Mouse (Mus musculus) embryo, embryonic 10 days (tissue): ENCODE measurements around the gene Cbfa2t2.

ENCODE experiments used
- DNase-seq: peaks from one replicate; pipeline ENCODE4 v3.0.0-alpha.2; 2015; ENCODE audit warnings: low spot score

The Cbfa2t2 gene

DNA sequence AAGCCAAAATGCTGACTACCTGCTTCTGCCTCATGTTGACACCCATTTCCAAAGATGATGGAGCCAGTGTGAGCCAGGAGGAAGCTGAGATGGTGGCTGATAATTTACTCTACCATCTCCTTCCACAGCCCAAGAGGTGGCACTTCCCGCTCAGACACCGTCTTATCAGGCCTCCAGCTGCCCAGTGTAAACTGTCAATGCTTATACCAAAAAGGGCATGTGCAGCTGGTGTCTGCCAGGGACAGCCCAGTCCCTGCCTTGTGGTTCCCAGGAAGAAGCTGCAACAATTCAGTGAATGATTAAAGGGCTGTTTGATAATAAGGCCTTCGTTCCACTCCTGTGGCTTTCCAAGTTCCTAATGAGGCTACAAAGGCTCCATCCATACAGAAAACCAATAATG, 102.4 kb downstream of the Cbfa2t2 start:
- no peak for DNase-seq

DNA sequence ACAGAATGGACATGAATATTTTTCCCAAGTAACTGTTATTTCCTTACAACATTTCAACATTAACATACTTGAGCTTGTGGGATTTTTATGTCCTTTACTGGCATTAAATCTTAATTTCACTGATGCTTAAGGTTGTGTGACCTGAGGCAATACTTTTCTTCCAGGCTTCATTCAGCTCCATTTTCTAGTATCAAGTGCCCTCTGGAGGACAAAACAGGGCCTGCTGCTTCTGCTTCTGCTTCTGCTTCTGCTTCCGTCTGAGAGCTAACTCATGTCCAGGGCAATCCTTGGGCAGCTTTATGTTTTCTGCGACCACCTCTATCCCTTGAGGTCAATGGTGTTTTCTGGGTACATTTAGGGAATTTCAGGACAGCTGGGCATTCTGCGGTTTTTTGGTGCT, 103.4 kb downstream of the Cbfa2t2 start:
- DNase-seq = peak; percentile 33

DNA sequence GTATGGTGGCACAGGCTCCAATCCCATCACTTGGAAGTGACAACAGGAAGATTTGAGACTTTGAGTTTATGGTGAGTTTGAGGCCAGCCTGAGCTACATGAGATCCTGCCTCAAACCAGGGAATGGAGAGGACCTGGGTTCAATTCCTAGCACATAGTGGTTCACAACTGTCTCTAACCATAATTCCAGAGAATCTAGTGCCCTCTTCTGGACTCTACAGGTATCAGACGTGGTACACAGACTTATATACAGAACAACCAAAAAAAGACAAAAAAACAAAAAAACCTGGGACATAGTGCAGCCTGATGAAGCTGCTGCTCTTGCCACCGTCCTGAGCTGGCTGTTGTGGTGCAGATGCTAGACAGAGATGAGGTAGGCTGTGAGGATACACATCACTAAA, 105.3 kb downstream of the Cbfa2t2 start:
- DNase-seq = no peak

DNA sequence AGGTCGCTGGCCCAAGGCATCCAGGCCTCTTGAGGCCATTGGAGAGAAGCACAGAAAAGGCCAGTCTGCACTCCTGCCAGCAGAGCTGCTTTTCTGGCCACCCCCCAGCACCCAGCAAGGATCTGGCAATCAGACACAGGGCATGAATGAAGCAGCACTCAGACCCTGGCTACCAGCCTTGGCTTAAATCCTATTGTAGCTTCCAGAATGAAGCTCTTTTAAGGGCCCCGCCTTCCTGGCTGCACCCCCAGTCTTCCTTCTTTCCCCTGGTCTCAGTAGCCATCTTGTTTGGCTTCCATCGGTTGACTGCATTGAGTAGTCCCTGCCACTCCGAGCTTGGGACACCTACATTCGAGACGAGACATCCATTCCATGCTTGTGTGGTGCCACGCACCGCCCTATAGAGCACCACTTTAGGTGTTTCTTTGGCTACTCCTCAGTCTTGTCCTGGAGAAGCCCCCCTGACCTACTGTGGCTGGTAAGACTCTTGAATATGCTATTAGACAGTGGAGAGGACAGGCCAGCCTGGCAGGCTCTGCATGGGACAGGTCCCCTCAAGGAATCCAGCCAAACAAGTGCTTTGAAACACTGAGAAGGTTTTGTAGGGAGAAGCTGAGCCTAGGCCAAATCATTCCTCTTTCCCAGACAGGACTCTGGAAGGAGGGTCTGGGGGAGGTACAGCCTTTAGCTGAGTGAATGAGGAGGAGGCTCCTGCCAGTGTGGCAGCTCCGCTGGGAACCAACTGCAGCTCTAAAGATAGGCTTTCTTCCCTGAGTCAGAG, 107.5 kb downstream of the Cbfa2t2 start:
- no peak for DNase-seq

DNA sequence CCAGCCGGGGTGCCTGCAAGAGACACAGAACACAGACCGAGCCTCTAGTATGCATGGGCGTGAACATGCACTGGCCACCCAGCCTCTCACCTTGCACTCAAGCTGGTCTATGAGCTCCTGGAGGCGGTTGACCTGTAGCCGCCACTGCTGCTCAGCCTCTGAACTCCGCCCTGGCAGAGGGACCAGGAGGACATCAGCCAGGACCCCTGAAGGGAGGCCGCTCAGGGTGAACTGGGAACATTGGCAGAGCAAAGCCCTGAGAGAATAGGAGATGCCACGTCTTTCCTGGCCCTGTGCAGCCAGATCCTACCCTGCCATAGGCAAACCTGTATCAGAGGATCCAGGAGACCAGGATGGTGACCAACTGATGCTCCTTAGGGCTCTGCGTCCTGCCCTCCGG, 110.4 kb downstream of the Cbfa2t2 start, which contains the start of gene 1700003F12Rik:
1700003F12Rik (plus strand) TSS at position 375 of the 400 bp plus-strand sequence.
- no peak for DNase-seq

DNA sequence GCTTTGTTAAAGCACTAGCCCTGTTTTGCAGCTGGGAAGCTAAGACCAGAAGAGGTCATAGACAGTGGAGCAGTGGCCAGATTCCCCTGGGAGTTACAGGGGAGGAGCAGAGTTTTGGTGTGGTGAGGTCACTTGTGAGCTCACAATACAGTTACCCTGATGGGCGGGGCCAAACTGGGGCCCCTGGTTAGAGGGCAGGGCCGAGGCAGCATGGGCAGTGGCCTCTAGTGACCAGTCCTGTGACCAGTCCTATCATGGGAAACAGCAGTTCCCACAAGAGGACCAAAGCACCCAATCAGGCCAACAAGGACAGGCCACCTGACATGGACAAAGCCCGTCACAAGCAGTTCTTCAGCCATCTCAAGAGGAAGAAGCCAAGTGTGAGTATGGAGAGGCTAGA, 112.4 kb downstream of the Cbfa2t2 start:
- peak; percentile 40 for DNase-seq

DNA sequence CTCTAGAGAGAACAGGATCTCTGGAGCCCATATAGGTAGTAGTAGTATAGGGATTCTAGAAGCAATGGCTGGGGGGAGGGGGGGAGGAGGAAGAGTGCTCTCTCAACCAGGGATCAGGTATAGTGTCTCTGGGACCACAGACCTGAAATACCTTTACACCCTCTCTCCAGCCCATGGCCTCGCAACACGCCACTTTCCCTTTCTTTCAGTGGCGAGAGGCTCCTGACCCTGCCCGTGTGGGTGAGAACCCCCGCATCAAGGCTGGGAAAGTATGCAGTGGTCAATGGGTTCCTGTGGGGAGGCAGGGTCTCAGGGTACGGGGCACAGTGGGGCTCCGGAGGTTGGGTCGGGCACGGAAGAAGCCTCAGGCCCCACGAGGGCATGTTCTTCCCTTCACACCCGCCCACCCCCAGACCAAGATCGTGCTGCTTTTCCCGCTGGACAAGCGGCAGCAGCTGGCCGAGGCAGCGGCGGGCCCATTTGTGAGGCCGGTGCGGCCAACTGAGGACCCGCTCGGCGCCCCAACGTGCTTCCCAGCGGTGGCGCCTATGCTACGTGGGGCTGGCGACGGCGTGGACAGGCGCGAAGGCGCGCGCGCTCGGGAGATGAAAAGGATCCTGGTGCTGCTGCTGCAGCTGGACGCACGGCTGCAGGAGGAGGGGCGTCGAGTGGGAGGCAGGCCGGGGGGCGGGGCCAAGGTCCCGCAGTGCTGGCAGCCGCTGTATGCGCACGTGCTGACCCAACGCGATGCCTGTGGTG, 113.0 kb downstream of the Cbfa2t2 start:
- peak; percentile 86 for DNase-seq

DNA sequence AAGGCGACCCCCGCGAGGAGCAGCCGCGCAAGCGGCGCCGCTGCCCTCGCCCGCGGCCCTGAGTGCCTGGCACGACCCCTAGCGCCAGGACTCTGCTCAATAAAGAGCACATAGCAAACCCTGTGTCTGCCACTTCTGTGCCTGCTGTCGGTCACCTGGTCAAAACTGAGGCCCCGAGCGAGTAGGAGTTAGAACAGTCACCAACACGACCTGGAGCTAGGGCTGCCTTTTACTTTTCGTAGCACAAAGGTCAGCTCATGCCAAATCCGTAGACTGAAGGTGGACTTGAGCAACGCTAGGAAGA, 113.6 kb downstream of the Cbfa2t2 start:
- no peak for DNase-seq

DNA sequence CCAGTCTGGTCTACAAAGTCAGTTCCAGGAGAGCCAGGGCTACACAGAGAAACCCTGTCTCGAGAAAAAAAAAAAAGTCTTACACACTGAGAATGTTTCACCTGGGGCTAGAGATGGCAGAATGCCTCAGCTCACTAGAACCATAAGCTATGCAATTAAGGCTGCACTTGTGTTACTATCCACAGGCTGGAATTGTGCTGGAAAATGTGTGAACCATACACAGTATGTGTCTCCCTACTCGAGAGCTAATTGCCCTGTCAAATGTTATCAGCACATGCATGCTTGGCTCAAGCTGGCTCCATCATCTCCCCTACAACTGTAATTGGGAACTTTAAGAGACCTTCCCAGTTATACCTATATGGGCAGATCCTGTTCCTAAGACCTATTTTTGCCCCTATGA, 114.7 kb downstream of the Cbfa2t2 start:
- no peak for DNase-seq

DNA sequence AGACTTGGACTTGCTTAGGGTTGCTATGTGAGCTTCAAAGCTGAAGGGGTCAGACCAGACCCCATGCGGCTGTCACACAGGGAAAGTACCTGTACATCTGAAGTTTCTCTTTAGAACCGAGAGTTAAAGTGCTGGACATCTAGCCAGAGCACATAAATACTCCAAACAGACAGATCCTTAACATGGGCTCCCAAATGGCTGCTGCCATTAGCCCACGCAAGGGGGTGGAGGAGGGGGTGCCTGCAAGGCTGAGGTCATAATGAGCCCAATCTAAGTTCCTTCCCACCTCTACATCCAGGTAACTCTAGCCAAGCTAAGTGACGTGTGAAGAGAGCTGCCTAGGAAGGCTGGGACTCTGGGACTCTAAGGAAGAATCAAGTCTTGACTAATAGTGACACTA, 115.2 kb downstream of the Cbfa2t2 start, which contains the start of gene Actl10:
Actl10 (plus strand) TSS at position 301 of the 400 bp plus-strand sequence.
- DNase-seq = no peak

DNA sequence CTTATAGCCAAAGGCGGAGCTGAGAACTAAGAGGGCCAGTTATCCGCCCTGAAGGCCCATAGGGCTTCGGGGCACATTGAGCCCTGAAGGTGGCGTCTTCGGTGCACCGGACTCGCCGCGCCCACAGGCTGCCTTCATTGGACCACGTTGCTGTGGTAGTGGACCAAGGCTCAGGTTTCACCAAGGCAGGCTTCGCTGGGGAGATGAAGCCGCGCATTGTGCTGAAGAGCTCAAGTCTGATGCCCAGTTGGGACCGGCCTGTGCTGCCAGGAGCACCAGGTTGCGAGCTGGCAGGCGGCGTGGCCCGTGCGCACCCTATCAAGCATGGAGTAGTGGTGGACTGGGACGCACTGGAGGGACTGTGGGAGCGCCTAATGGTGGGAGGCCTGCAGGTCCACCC, 115.6 kb downstream of the Cbfa2t2 start:
- peak; percentile 68 for DNase-seq

DNA sequence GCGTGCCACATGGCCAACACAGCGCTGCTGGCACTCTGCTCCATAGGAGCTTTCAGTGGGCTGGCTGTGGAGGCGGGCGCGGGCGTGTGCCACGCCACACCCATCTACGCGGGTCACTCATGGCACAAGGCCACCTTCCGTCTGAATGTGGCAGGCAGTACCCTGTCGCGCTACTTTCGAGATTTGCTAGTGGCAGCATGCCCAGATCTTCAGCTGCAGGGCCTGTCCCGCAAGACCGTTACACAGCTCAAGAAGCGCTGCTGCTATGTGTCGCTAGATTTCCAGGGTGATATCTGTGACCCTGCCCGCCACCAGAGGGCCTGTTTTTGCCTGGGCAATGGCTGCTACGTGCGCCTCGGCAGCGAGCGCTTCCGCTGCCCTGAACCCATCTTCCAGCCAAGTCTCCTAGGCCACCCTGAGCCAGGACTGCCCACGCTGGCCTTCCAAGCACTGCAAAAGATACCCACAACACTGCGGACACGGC, 116.2 kb downstream of the Cbfa2t2 start:
- DNase-seq = peak; percentile 82

DNA sequence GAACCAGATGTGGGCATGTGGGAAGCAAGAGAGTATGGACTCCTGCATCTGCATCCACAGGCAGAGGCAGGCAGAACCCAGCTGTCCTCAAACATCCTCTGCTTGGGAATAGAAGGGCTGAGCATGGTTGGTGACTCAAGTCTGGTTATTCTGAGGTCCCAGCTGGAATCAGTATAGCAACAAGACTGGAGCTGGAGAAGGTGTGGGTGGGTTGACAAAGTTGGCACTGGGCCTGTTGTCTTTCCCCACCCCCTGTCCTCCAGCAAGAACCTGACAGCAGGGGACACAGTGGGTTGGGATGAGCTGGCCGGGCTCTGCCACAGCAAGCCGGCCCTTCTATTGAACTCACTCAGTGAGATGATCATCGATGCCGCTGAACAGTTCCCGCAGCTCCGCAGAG, 119.0 kb downstream of the Cbfa2t2 start:
- no peak for DNase-seq

DNA sequence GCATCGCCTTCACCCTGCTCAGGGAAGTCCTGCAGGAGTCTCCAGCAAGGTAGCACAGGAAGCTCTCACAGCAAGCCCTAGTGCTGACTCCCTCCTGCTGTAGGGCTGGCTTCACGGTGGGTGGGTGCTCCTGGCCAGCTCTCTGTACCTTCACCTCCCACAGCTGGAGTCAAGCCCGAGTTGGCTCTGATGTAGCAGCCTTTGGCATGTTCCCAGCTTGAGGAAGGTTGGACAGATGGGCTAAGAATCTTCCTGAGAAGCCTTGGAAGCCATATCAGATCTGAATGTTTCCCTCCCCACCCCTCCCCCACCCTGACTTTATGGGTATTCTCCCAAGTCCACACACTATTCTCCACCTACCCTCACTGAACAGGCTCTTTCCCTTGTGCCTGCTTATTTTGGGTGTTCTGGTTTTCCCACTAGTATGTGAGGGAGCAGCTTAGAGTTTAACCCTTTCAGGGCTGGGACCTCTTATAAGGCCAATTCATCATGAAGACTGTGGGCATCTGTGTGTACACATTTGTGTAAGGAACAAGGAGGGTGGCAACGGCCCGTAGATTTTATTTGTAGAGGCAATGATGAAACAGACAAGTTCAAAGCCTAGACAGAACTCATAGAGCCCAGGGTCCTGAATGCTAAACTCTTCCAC, 121.0 kb downstream of the Cbfa2t2 start:
- no peak for DNase-seq

DNA sequence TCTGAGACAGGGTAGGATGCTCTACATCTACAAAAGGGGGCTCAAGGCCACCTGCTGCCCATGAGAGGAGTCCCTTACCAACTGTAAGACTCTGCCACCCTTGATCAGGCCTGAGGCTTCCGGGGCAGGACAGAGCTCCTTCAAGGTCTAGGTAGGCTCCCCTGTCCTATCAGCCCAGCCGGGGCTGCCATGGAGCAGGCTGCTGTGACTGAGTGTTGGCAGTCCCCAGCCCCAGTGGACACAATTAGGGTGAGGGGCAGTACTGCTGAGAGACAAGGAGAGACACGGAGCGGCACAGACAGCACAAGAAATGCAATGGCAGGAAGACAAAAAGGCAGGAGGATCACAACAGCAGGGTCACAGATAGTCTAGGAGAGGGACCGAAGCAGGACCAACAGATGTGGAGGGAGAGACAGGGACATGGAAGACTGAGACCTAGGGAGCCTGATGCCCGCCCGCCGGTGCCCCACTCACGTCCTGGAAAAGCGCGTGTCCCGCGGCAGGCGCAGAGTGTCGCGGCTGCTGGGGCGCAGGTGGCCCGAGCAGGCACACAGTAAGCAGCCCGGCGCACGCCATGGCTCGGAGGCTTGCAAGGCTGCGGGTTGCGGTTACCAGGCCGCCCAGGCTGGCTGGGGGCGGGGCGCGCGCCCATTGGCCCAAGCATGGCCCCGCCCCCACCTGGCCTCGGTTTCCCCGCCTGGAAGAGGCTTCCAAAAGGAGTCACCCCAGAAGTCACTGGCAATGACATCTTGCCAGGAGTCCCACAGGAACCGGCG, 122.2 kb downstream of the Cbfa2t2 start, which contains the start of gene Necab3:
Necab3 (minus strand) TSS at position 627 of the 776 bp plus-strand sequence.
- peak; percentile 60 for DNase-seq

DNA sequence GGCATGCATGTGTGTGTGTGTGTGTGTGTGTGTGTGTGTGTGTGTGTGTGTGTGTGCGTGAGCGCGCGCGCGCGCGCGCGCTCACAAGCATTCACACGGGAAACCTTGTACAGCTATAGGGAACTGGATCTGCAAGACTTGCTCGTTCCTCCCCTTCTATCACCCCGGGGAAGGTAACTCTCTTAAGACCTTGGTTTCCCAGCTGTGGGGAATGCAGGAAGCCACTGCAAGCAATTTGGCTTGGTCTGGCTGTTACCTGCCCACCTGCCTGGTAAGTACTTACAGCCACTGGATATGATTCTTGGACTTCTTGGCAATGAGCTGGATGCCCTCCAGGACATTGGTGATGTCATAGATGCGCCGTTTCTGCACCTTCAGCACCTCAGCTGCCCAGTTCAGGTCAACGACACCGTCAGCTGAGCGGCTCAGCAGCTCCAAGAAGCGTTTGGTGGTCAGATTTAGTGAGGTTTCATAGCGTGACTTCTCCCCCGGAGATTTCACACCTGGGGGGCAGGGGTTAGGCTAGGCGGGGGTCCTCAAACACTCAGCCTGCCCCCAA, 127.4 kb downstream of the Cbfa2t2 start:
- DNase-seq = no peak

DNA sequence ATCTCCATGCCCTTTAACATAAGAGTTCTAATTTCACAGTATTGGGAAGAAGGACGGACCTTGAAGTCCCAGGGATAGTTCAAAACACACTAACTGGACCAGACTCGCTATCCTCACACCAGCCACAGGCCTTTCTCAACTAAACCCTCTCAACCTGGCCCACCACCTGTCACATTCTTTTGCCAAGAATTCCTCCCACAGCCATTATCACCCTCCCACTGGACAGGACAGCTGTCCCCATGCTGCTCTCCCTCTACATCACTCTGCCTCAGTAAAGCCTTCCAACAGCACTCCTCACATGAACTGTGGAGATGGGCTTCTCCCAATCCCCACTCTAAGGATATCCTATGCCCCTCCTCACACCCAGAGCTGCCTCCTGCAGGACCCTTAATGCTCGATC, 129.3 kb downstream of the Cbfa2t2 start:
- no peak for DNase-seq

DNA sequence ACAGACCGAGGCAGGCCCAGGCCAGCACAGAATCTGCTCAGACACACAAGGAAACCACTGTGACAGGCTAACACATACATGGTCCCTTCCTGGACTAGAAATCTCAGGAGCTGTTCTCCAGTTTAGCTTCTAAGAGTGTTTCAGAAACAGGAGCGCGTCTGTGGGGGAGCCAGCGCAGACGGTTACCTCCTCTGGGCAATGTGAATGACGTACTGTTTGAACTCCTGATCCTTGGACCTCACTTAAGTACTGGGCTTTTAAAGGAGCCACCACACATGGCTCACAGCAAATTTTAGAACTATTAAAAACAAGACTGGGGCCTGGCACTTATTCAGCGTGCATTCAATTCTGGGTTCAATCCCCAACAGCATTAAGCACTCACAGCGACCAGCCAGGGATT, 130.4 kb downstream of the Cbfa2t2 start:
- DNase-seq = no peak

DNA sequence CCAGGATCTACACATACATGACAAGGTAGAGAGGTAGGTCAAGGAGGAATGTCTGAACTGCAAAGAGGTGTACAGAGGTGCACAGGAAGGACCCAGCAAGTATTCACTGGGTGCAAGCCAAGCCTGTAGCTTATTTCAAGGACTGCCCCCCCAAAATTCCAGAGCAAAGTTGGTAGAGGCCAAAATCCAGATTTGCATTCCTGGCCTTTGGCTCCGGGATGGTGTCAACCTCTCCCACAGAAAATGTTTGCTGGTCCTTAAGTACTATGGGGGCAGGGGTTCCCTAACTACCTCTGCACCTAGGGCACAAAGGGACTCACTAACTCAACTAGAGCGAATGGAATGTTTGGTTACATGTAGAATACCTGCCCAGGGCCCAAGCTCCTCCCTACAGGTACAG, 131.5 kb downstream of the Cbfa2t2 start:
- DNase-seq = no peak

DNA sequence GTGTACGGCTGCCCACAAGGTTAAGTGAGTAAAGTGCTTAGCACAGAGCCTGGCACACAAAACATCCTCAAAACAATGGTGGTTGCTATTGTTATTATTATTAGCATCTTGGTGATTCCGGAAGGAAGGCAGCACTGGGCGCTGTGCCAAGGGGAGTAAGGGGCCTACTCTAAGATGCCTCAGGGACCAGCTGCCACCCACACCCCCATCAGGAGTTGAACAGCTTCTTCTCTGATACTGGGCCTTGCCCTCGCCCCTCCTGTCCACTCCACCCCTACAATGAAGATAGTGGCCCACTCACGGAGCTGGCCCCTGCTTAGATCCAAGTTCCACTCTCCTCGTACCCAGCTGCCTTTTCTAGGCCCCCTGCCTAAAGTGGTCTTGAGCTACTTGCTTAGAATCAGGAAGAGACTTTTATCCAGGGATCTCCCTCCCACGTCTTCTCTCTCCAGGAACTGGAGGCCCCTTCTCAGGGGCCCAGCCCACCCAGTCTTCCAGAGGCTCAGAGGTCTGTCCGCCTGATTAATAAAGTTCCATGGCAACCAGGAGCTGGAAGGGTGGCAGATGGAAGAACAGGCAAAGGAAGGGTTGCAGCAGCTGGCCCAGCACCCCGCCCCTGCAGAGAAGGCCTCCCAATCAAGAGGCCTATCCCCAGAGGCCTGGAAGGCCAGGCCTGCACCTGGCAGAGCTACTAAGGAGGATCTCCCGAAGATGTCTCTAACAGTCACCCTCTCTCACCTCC, 132.2 kb downstream of the Cbfa2t2 start:
- DNase-seq = peak; percentile 51
